Mouse (Mus musculus): ENCODE results near the gene Mrpl47. TPM values are rescaled to one million over a fixed set of nuclear protein-coding genes. Genes with fewer than 3 reads are reported as not detected.
"Not testable (repeated sequence)": the region's sequence is repeated elsewhere in the genome, so short reads cannot be mapped to it uniquely, and the experiment has no call there.

Mrpl47 gene
- 32.6 and 36.8 TPM in 2 replicates for polyA plus RNA-seq (2016; fragmentation: Nextera tagmentation; extraction: Ambion mirVana)

DNA sequence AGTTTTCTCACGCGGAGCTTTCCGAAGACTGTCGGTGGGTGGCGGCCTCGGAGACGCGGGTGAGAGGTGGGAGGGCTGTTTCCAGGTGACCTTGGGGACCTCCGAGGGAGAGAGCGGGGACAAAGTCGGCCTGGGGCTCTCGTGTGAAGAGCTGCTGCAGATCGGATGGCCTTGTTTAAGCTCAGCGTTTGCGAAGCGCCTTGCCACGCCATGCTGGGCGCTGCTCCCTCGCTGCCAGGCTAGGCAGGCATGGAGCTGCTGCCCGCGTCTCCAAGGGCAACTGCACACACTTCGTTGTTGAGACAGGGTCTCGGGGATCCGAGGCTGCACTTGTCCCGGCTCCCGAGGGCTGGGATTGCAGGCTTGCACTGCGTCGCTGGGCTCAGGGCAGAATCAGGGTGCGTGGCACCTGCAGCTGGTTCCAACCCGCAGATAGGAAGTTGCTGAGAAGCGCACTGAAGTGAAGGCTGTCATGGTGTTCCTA is at the start of gene Mrpl47:
Gene Mrpl47 (minus strand): TSS at position 434 of the 484 bp plus-strand sequence.
- Histone ChIP-seq H3K27me3 (replicated peaks) (no peaks in the 10 kb centered on the region), H3K36me3 (peaks cover 22% of the 10 kb centered on the region), H3K4me2 (replicated peaks) (peak within 1 kb of the TSS; percentile 86), H3K9ac (peak within 1 kb of the TSS; percentile 72), H3K4me1 (peaks cover 17% of the 10 kb centered on the region), H3K9me3 (no peaks in the 10 kb centered on the region), H3K27ac (peak within 1 kb of the TSS; percentile 63; the same call in 1 of the 2 replicates), H3K4me3 (peak within 1 kb of the TSS; percentile 68)
- under 1% methylated on average over 31 of the region's 31 CpGs for WGBS
- peak; percentile 63 for ATAC-seq (ENCODE audit: low FRiP score, low read depth)

GRCm38 (mm10) chr3:32770781-32771180 is 33.4 kb upstream of the Mrpl47 start:
- H3K27ac ChIP-seq: no peak overlapping the region
- WGBS: 74% methylated on average over 2 of the region's 2 CpGs
- H3K36me3 ChIP-seq: no peaks in the 10 kb centered on the region
- H3K9ac ChIP-seq: no peak overlapping the region
- no peak overlapping the region for H3K4me2 ChIP-seq (replicated peaks)
- no peaks in the 10 kb centered on the region for H3K9me3 ChIP-seq
- no peaks in the 10 kb centered on the region for H3K27me3 ChIP-seq (replicated peaks)
- H3K4me1 ChIP-seq: no peaks in the 10 kb centered on the region
- ATAC-seq (ENCODE audit: low FRiP score, low read depth): no peak
- H3K4me3 ChIP-seq: no peak overlapping the region

GRCm38 (mm10) chr3:32763902-32764301 is 26.5 kb upstream of the Mrpl47 start:
- 54% methylated on average over 7 of the region's 7 CpGs for WGBS
- Histone ChIP-seq H3K27ac (no peak overlapping the region), H3K9me3 (no peaks in the 10 kb centered on the region), H3K4me1 (no peaks in the 10 kb centered on the region), H3K27me3 (replicated peaks) (no peaks in the 10 kb centered on the region), H3K4me2 (replicated peaks) (no peak overlapping the region), H3K4me3 (no peak overlapping the region), H3K36me3 (no peaks in the 10 kb centered on the region), H3K9ac (no peak overlapping the region)
- no peak for ATAC-seq (ENCODE audit: low FRiP score, low read depth)

DNA sequence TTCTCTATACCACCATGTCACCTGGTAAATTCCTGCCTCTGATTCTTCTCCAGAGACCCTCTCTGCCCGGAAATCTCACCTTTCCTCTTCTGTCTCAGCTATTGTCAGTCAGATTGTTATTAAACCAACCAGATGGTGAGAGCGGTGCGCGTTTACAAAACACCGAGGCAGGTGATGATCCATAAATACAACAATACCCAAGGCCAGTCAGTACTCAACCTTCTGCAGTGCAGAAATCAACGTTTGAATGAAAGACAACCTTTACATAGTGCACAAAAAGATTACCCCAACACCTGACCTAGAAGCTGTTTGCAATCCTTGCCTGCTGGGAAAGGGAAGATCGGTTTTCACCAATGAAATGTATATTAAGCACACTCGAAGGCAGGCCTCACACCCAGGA is 25.6 kb upstream of the Mrpl47 start:
- no peak overlapping the region for H3K9ac ChIP-seq
- no peaks in the 10 kb centered on the region for H3K36me3 ChIP-seq
- H3K27me3 ChIP-seq (replicated peaks): no peaks in the 10 kb centered on the region
- H3K4me3 ChIP-seq: no peak overlapping the region
- no peak overlapping the region for H3K27ac ChIP-seq
- WGBS: 62% methylated on average over 8 of the region's 8 CpGs
- H3K4me1 ChIP-seq: no peaks in the 10 kb centered on the region
- no peak overlapping the region for H3K4me2 ChIP-seq (replicated peaks)
- H3K9me3 ChIP-seq: no peaks in the 10 kb centered on the region
- no peak for ATAC-seq (ENCODE audit: low FRiP score, low read depth)

DNA sequence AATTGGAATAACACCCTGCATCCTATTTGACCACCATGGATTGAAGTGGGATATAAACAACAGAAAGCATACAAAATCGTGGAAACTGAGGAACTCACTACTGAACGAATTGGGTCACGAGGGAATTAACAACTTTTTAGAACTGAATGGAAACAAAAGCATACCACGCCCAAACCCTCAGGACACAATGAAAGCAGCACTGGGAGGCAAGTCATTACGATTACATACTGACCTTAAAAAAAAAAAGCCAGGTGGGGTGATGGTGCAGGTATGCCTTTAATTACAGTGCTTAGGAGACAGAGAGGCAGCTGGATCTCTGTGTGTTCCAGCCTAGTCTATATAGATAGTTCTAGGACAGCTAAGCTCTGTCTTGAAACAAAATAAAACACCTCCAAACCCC is 21.8 kb upstream of the Mrpl47 start:
- Histone ChIP-seq H3K4me1 (no peaks in the 10 kb centered on the region), H3K27me3 (replicated peaks) (no peaks in the 10 kb centered on the region), H3K9ac (no peak overlapping the region), H3K36me3 (0 out of 2 replicates have a peak, but pooled peaks cover 5% of the 10 kb centered on the region), H3K27ac (no peak overlapping the region), H3K4me2 (replicated peaks) (no peak overlapping the region), H3K9me3 (no peaks in the 10 kb centered on the region), H3K4me3 (no peak overlapping the region)
- WGBS: 62% methylated on average over 5 of the region's 5 CpGs
- ATAC-seq (ENCODE audit: low FRiP score, low read depth): no peak

DNA sequence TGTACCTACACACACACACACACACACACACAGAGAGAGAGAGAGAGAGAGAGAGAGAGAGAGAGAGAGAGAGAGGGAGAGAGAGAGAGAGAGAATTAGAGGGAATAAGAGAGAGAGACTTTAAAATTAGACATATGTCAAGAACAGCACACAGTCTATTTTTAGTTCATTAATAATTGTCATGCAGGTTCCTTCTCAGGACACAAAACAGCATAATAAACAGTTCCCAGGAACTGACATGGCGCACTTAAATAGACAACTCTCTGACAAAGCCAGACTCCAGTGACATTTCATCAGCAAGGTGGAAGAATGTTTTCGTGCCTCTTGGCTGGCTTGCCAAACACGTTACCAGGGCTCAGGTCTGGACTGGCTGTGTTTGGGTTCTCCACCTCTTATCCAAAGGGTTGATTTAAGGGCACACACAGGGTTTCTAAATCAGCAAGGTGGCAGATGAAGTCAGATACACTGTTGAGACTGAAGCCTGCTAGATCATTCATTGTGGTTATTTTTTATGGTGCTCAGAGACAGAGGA is 17.0 kb upstream of the Mrpl47 start:
- 97% methylated on average over 3 of the region's 3 CpGs for WGBS
- no peak overlapping the region for H3K9ac ChIP-seq
- no peaks in the 10 kb centered on the region for H3K9me3 ChIP-seq
- ATAC-seq (ENCODE audit: low FRiP score, low read depth): no peak
- no peak overlapping the region for H3K4me2 ChIP-seq (replicated peaks)
- peaks cover 45% of the 10 kb centered on the region for H3K36me3 ChIP-seq
- H3K27me3 ChIP-seq (replicated peaks): no peaks in the 10 kb centered on the region
- no peak overlapping the region for H3K27ac ChIP-seq
- no peak overlapping the region for H3K4me3 ChIP-seq
- no peaks in the 10 kb centered on the region for H3K4me1 ChIP-seq

GRCm38 (mm10) chr3:32749820-32750579 is 12.6 kb upstream of the Mrpl47 start:
- Histone ChIP-seq H3K36me3 (peaks cover 78% of the 10 kb centered on the region), H3K4me2 (replicated peaks) (no peak overlapping the region), H3K4me3 (no peak overlapping the region), H3K9ac (no peak overlapping the region), H3K27ac (no peak overlapping the region), H3K27me3 (replicated peaks) (no peaks in the 10 kb centered on the region), H3K9me3 (no peaks in the 10 kb centered on the region), H3K4me1 (no peaks in the 10 kb centered on the region)
- 90% methylated on average over 4 of the region's 4 CpGs for WGBS
- ATAC-seq (ENCODE audit: low FRiP score, low read depth): no peak

- no peaks in the 10 kb centered on the region for H3K9me3 ChIP-seq
- H3K9ac ChIP-seq: no peak overlapping the region
- no peaks in the 10 kb centered on the region for H3K27me3 ChIP-seq (replicated peaks)
- H3K27ac ChIP-seq: no peak overlapping the region
- H3K36me3 ChIP-seq: peaks cover 64% of the 10 kb centered on the region
- WGBS: 94% methylated on average over 9 of the region's 9 CpGs
- H3K4me2 ChIP-seq (replicated peaks): no peak overlapping the region
- H3K4me3 ChIP-seq: no peak overlapping the region
- ATAC-seq (ENCODE audit: low FRiP score, low read depth): no peak
- no peaks in the 10 kb centered on the region for H3K4me1 ChIP-seq
Measured at GRCm38 (mm10) chr3:32748384-32748783, 11.0 kb upstream of the Mrpl47 start.

- peaks cover 39% of the 10 kb centered on the region for H3K36me3 ChIP-seq
- ATAC-seq (ENCODE audit: low FRiP score, low read depth); H3K4me1 ChIP-seq; H3K27me3 ChIP-seq (replicated peaks); H3K9ac ChIP-seq; H3K9me3 ChIP-seq; H3K4me3 ChIP-seq; H3K4me2 ChIP-seq (replicated peaks); H3K27ac ChIP-seq: not testable (repeated sequence)
Measured at GRCm38 (mm10) chr3:32745426-32745825, 8.0 kb upstream of the Mrpl47 start.

GRCm38 (mm10) chr3:32745001-32745400 is 7.6 kb upstream of the Mrpl47 start:
- ATAC-seq (ENCODE audit: low FRiP score, low read depth): no peak
- H3K4me2 ChIP-seq (replicated peaks): no peak overlapping the region
- no peaks in the 10 kb centered on the region for H3K9me3 ChIP-seq
- no peak overlapping the region for H3K4me3 ChIP-seq
- no peak overlapping the region for H3K27ac ChIP-seq
- H3K36me3 ChIP-seq: peaks cover 37% of the 10 kb centered on the region
- no peaks in the 10 kb centered on the region for H3K4me1 ChIP-seq
- 95% methylated on average over 6 of the region's 6 CpGs for WGBS
- H3K9ac ChIP-seq: no peak overlapping the region
- H3K27me3 ChIP-seq (replicated peaks): no peaks in the 10 kb centered on the region

DNA sequence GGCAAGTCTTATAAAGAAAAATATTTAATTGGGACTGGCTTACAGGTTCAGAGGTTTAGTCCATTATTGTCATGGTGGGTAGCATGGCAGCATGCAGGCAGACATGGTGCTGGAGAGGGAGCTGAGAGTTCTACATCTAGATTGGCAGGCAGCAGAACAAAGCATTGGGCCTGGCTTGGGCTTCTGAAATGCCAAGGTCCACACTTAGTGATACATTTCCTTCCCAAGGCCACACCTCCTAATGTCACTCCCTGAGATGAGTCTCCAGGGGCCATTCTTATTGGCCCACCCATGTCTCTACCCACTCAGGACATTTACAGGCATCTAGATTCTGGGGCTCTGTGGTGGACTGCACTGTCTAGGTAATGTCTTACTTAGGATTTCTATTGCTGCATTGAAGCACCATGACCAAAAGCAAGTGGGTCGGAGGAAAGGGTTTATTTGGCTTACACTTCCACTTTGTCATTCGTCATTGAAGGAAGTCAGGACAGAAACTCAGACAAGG is 4.9 kb upstream of the Mrpl47 start:
- no peak overlapping the region for H3K4me3 ChIP-seq
- H3K9ac ChIP-seq: no peak overlapping the region
- H3K4me2 ChIP-seq (replicated peaks): no peak overlapping the region
- no peak overlapping the region for H3K27ac ChIP-seq
- H3K9me3 ChIP-seq: no peaks in the 10 kb centered on the region
- no peaks in the 10 kb centered on the region for H3K27me3 ChIP-seq (replicated peaks)
- no peak for ATAC-seq (ENCODE audit: low FRiP score, low read depth)
- 92% methylated on average over 2 of the region's 2 CpGs for WGBS
- peaks cover 10% of the 10 kb centered on the region for H3K4me1 ChIP-seq
- peaks cover 24% of the 10 kb centered on the region for H3K36me3 ChIP-seq

DNA sequence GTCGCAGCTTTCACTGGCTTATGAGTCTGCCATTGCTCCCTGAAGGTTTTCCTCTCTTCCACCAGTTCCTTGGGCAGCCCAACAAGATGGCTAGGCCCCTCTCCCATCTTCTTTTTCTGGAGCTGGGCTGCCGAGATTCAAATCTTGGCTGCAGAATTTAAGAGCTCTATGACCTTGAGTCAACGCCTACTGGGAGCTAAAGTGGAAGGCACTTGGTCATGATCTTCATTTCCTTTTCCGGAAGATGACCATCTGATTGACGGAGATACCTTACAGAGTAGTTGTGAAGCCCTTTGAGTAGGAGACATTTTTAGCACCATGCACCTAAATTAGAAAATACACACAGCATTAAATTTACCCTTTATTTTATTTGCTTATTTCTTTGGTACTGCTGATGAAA is 1.1 kb upstream of the Mrpl47 start:
- WGBS: 94% methylated on average over 5 of the region's 5 CpGs
- ATAC-seq (ENCODE audit: low FRiP score, low read depth): no peak
- Histone ChIP-seq H3K4me1 (peaks cover 17% of the 10 kb centered on the region), H3K9me3 (no peaks in the 10 kb centered on the region), H3K27me3 (replicated peaks) (no peaks in the 10 kb centered on the region), H3K9ac (no peak overlapping the region), H3K4me2 (replicated peaks) (peak overlapping the region; percentile 86), H3K36me3 (peaks cover 10% of the 10 kb centered on the region; the same call in 1 of the 2 replicates), H3K4me3 (no peak overlapping the region), H3K27ac (no peak overlapping the region)
